Mouse (Mus musculus) thymus, postnatal 4 days (tissue): ENCODE measurements around the gene Aacs.

Experiments used
- DNase-seq: peaks from one replicate; pipeline ENCODE4 v3.0.0; 2021

Aacs gene

DNA sequence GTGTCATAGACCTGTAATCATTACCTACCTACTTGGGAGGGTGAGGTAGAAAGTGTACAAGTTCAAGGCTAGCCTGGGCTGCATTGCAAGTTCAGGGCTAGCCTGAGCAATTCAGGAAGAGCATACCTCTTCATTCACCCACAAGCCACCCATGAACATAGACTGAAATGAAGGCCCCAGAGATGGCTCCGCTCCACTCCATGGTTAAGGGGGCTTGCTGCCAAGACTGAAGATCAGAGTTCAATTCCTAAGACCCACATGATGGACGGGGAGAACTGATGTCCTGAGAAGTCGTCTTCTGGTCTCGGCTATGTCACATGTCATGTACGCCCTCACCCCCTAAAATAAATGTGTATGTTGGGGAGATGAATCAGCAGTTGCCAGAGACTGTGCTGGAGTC is 9.1 kb upstream of the Aacs start:
- DNase-seq, result no peak

DNA sequence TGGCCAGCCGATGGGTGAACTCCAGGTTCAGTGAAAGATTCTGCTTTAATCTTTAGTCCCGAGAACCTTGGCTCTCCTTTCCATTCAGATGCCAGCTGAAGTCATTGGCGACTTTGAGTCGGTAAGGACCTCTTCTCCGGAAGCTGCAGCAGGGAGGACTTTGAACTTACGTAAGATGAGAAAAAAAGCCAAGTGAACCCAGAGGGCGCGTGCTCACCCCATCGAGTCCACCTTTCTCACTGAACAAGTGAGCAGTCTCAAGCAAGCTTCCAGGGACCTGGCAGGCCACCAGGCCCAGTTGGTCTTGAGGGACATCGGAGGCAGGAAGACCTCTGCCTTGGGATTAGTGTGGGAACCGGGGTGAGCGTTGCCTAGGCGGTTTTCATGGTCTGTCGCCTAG is 8.4 kb upstream of the Aacs start:
- DNase-seq, result no peak

- no peak for DNase-seq
Measured at GRCm38 (mm10) chr5:125470713-125471112, 4.9 kb upstream of the Aacs start.

GRCm38 (mm10) chr5:125472796-125473475 is 2.7 kb upstream of the Aacs start:
- DNase-seq, result no peak

- DNase-seq, result no peak
Measured at GRCm38 (mm10) chr5:125475030-125475429, 584 bp upstream of the Aacs start.

DNA sequence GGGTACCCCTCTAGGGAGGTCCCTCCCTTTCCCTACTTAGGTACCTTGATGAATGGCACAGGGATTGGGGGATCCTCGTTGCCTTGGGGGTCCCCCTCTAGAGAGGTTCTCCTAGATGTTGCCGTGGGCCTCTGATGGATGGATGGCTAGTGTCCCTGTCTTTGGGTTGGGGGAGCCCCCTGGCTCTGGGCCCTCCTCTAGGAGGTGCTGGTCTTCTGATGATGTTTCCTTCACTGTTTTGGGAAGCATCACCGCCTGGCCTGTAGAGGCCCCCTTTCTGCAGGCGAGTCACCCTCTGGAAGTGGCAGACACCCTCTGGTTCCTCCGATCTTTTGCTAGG is 642 bp downstream of the Aacs start:
- DNase-seq, result no peak

GRCm38 (mm10) chr5:125476799-125477198 is 1.2 kb downstream of the Aacs start:
- no peak for DNase-seq

DNA sequence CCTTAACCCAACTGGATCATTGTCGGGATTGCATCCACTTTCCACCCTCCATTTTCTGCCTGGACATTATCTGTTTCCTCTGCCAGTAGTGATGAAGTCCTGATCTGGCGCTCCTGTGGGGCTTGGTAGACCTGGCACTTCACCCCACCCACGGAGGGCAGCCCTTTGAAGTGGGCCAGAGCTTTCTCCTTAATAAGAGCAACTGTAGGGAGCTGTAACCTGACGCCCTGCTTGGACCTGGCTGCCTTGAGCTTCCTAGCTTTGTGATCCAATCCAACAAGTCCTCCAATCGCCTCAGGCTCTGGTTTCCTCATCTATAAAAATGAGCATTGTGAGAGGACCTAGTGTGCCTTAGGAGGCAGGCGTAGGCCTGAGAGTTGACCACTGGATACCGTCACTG is 1.9 kb downstream of the Aacs start:
- no peak for DNase-seq

DNA sequence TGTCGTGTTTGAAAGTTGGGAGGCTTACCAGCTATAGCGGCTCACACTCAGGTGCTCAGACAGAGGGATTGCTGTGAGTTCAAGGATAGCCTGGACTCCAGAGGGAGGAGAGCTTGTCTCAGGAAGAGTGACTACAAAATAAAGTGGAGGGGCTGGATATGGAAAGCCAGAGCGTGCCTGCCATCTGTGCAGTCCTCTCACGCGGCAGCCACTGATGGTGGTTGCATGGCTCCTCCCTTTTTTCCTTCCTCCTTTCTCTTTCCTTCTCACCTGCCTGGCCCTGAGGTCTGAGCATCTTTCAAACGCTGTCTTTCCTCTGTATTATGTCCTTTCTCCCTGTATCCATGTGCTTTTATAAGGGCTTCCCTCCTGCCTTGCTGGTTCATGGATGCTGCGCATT is 2.4 kb downstream of the Aacs start:
- no peak for DNase-seq

DNA sequence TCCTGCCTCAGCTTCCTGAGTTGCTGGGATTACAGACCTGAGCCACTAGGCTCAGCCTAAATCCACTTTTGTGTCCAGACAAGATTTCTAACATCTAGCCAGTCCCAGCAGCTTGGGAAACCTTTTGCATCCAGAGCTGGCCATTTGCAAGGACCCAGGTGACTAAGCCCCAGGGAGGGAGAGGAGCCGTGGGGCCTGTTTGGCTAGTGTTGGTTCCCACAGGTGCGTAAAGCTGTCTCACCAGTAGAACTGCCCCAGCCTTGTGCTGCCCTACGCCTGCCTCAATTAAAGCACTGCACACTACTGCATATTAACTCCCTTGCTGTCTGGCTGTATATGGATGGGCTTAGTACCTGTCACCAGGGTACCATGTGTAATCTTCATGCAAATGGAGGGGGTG is 3.8 kb downstream of the Aacs start:
- DNase-seq, result no peak

- no peak for DNase-seq
Measured at GRCm38 (mm10) chr5:125480434-125481231, 5.0 kb downstream of the Aacs start.

GRCm38 (mm10) chr5:125482474-125482873 is 6.9 kb downstream of the Aacs start:
- no peak for DNase-seq

GRCm38 (mm10) chr5:125483712-125484611 is 8.3 kb downstream of the Aacs start:
- no peak for DNase-seq

DNA sequence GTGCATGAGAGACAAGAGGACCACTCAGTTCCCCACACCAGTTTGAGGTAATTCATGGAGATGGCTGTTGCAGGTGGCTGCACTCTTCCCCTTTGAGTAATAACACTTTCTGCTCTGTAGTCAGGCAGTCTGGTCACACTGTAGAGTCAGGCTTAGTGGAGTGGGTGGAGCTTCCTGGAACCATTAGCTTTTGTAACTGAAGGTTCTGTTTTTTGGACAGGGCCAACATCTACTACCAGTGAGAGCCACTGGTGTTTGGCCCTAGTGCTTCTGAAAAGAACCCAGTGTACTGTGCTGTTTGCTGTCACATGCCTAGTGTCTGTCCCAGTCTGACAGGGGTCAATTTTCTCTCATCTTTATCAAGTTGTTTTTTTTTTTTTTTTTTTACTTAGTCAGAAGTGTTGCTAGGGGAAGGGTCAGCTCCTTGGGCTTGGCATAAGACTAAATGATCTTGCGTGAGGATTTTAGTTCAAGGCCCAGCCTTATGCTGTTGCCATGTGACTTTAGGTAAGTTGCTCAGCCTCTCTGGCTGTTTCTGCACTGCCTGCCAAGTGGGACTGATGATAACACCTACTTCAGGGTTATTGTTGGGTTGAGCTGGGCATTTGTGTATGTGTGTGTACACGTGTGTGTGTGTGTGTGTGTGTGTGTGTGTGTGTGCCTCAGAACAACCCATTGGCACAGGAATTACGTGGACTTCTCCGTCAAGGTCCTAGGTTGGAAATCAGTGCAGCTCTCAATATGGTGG is 9.6 kb downstream of the Aacs start:
- no peak for DNase-seq

DNA sequence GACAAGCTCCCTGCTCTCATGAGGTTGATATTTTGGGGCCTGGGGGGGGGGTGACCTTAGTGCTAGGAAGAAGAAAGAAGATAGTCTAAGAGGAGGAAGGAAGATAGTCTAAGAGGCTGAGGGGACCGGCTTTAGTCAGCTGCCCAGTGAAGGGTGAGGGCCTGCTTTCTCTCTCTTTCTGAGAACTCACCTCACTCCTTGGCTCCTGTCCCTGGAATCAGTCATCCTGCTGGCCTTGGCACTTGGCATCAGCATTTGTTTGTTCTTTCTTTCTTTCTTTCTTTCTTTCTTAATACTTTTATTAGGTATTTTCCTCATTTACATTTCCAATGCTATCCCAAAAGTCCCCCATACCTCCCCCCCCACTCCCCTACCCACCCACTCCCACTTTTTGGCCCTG is 10.5 kb downstream of the Aacs start:
- DNase-seq, result no peak

GRCm38 (mm10) chr5:125487375-125488115 is 11.9 kb downstream of the Aacs start:
- DNase-seq, result no peak

GRCm38 (mm10) chr5:125488116-125488455 is 12.5 kb downstream of the Aacs start:
- DNase-seq, result peak; percentile 55

DNA sequence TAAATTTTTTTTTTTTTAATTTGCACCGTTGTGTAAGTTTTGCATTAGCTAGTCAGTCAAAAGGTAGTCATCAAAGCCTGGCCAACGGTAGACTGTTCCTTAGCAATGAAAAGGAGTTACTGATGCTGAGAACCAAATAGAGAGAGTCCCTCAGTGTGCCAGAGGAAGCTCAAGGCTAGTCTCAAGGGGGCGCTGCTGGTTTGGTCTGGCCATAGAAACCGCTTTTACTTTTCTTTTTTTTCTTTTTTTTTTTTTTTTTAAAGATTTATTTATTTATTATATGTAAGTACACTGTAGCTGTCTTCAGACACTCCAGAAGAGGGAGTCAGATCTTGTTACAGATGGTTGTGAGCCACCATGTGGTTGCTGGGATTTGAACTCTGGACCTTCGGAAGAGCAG is 13.3 kb downstream of the Aacs start:
- DNase-seq, result peak; percentile 75

GRCm38 (mm10) chr5:125491107-125491506 is 15.5 kb downstream of the Aacs start:
- DNase-seq, result no peak

GRCm38 (mm10) chr5:125492379-125493092 is 16.9 kb downstream of the Aacs start:
- DNase-seq, result no peak

DNA sequence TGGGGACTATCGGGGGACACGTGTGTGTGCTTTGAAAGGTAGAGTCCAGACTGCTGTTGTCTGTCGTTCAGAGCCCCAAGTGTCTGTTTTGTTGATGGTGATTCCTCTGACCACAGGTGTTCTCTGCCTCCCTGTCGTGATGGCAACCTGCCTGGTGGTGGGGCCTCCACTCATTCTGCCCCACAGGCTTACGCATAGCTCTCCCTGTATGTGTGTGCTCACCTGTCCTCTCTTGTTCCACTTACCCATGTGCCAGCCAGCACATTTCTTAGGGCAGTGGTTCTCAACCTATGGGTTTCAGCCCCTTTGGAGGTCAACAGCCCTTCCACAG is 17.4 kb downstream of the Aacs start:
- no peak for DNase-seq

DNA sequence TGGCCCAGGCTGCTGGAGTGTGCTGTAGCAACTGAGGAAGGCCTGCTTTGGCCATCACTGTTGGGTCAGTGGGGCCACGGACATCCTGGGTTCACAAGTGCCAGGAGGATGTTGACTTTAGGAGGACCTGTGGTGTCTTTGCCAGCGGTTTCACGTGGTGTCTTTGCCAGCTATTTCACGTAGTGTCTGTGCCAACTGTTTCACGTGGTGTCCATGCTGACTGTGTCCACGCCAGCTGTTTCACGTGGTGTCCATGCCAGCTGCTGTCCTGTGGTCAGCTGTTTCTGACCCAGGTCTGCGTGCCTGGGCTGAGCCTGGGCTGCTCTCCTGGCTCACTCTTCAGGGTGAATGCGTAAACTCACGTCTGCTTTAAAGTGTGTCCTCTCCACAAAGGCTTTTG is 20.0 kb downstream of the Aacs start:
- no peak for DNase-seq
